Mouse (Mus musculus) hindbrain, postnatal 0 days (tissue): ENCODE results near the gene Prok1. TPM values are rescaled to one million over a fixed set of nuclear protein-coding genes. Genes with fewer than 3 reads are reported as not detected.

Experiments
- ATAC-seq: fragments of 200-750 bp; cut with Nextera tagmentation; 2 replicates; pipeline ENCODE4 v1.8.0; 2017; ENCODE audit warnings: mild to moderate bottlenecking, moderate TSS enrichment, moderate library complexity
- DNase-seq: peaks from one replicate; pipeline ENCODE4 v3.0.0-alpha.2; 2015; ENCODE audit warnings: low spot score
- H3K27ac ChIP-seq: fragments of 300-500 bp; sonication (generic); 2 replicates; pipeline ENCODE4 v1.5.1; 2014; ENCODE audit warnings: mild to moderate bottlenecking
- H3K27me3 ChIP-seq: fragments of 300-500 bp; sonication (generic); 2 replicates; pipeline ENCODE4 v1.6.1; 2014; ENCODE audit warnings: low read length, mixed read lengths; ENCODE audit not compliant: insufficient read depth
- H3K36me3 ChIP-seq: fragments of 300-500 bp; sonication (generic); 2 replicates; pipeline ENCODE4 v1.6.1; 2014; ENCODE audit warnings: low read length, mixed read lengths; ENCODE audit not compliant: insufficient read depth
- H3K4me1 ChIP-seq: fragments of 300-500 bp; sonication (generic); 2 replicates; pipeline ENCODE4 v1.6.1; 2014; ENCODE audit warnings: antibody characterized with exemption, low read length, mixed read lengths; ENCODE audit not compliant: insufficient read depth
- H3K4me2 ChIP-seq: fragments of 300-500 bp; sonication (generic); 2 replicates; pipeline ENCODE4 v1.6.1; 2014; ENCODE audit warnings: low read depth, mild to moderate bottlenecking, low read length, moderate library complexity, mixed read lengths
- H3K4me3 ChIP-seq: fragments of 300-500 bp; sonication (generic); 2 replicates; pipeline ENCODE4 v1.5.1; 2014; ENCODE audit warnings: low read length
- H3K9ac ChIP-seq: fragments of 300-500 bp; sonication (generic); replicated peaks from 2 replicates; pipeline ENCODE4 v1.6.1; 2014; ENCODE audit warnings: mild to moderate bottlenecking, low read length, moderate library complexity, mixed read lengths
- H3K9me3 ChIP-seq: fragments of 300-500 bp; sonication (generic); 2 replicates; pipeline ENCODE4 v1.6.1; 2016; ENCODE audit warnings: low read length, mixed read lengths
- CTCF ChIP-seq: IDR thresholded peaks from 2 replicates; pipeline ENCODE4 v1.5.1; 2016; ENCODE audit warnings: antibody characterized with exemption, control low read depth, low read depth
- WGBS: fragments of 180-500 bp; shearing (Covaris S2); extraction: QIAGEN DNeasy Blood & Tissue Kit; methylation state at CpG from one replicate; pipeline ENCODE4 v1.1.7; 2014; 5-methylcytosine and 5-hydroxymethylcytosine counted together
- polyA plus RNA-seq: library from polyadenylated mRNA; unstranded; fragments of >200 nt; fragmentation: Nextera tagmentation; extraction: Ambion mirVana; gene quantifications from 2 replicates; pipeline ENCODE4 v1.2.1, GENCODE M21; 2015
- total RNA-seq: library from RNA; depleted of rRNA; stranded (reverse); fragments of >200 nt; gene quantifications from 2 replicates; pipeline ENCODE4 v1.2.3, GENCODE M21; 2014

Prok1 gene
- total and polyA plus RNA-seq, 2 experiments from 2014 or later, result 0.19 to 0.26 TPM

DNA sequence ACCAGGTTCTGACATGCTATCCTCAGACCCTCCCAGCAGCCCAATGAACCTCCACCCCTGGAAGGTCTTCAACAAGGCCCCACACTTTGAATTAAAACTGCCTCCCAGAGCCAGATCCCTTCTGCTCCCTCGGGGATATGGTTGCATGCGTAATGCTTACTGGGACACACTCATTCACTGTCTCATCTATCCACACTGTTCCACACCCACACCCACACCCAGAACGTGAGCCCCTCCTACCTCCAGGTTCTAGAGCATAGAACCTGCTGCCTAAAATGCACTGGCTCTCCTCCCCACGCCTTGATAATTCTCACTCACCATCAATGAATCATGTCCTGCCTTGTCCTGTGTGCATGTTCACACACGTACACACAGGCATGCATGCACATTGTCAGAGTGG lies 24.9 kb downstream of the Prok1 start:
- no peaks in the 10 kb centered on the region for H3K9me3 ChIP-seq
- no peaks in the 10 kb centered on the region for H3K27me3 ChIP-seq
- H3K36me3 ChIP-seq, result no peaks in the 10 kb centered on the region
- no peak overlapping the region for H3K4me2 ChIP-seq
- WGBS, result 84% methylated on average over 5 of the region's 5 CpGs
- no peak overlapping the region for H3K9ac ChIP-seq
- no peak overlapping the region for H3K4me3 ChIP-seq
- DNase-seq, result no peak
- ATAC-seq, result no peak
- H3K27ac ChIP-seq, result no peak overlapping the region
- TF ChIP-seq CTCF, result no peak
- no peaks in the 10 kb centered on the region for H3K4me1 ChIP-seq

DNA sequence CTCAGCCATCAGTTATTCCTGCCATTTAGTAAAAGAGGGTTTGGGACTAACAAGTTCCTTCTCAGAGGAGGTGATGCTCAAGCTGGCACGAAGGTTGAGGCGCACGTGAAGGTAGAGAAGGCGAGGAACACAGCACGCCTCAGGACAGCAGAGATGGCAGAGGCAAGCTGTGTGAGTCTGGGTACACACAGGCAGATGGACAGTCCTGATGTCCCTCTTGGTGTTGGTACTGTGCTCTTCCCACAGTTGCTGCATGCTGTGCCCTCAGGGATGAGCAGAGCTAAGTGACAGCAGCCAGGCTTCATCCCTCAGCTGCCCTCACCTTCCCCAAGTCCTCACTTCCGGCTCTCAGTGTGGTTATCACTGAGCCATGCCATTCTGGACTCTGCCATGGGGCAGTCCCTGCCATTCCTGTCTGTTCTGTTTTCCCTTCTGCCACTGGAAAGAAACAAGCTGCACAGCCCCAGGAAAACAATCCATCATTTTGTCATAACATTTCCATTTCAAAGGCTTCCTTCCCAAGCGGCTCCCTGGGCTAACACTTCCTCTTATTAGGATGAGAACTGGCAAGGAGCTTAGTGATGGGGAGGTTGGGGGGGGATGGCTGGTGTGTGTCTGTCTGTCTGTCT lies 31.8 kb downstream of the Prok1 start:
- TF ChIP-seq CTCF, result no peak
- no peaks in the 10 kb centered on the region for H3K9me3 ChIP-seq
- H3K27me3 ChIP-seq, result no peaks in the 10 kb centered on the region
- 44% methylated on average over 7 of the region's 7 CpGs for WGBS
- H3K9ac ChIP-seq, result no peak overlapping the region
- no peak overlapping the region for H3K27ac ChIP-seq
- peak; percentile 37 for DNase-seq
- H3K4me1 ChIP-seq, result no peaks in the 10 kb centered on the region
- no peak overlapping the region for H3K4me3 ChIP-seq
- H3K36me3 ChIP-seq, result no peaks in the 10 kb centered on the region
- no peak overlapping the region for H3K4me2 ChIP-seq
- ATAC-seq, result 0 out of 2 replicates have a peak, but pooled peaks have one; percentile 13

DNA sequence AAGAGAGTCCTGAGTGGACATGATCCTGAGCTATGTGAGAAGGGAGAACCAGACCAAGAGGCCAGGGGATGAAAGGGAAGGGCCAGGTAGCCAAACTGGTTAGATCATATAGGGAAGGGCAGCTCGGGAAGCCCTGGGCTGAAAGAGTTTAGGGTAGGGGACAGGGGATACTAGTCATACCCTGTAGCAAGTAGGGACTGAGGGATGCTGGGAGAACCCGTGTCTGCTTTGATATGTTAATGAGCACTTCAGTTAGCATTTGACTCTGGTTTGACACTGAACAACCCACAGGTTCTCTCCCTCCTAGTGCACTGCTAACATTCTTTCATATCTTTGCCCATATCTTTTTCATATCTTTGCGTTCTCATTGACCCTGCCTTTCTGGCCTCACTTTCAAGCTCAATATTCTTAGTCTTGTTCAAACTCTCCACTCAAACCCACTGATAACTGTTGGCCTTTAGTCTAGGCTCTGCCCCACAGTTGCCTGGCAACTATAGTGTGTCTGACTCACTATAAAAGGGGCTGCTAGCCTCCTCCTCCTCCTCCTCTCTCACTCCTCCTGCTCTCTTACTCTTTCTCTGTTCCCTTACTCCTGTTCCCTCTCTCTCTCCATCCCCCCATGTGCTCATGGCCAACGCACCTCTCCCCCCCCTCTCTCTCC lies 32.9 kb downstream of the Prok1 start:
- Histone ChIP-seq H3K27ac (no peak overlapping the region), H3K9me3 (no peaks in the 10 kb centered on the region), H3K4me1 (no peaks in the 10 kb centered on the region), H3K36me3 (no peaks in the 10 kb centered on the region), H3K4me3 (no peak overlapping the region), H3K27me3 (no peaks in the 10 kb centered on the region), H3K4me2 (no peak overlapping the region), H3K9ac (no peak overlapping the region)
- DNase-seq (no peak), ATAC-seq (no peak)
- no peak for TF ChIP-seq CTCF
- WGBS, result 38% methylated on average over 4 of the region's 4 CpGs

DNA sequence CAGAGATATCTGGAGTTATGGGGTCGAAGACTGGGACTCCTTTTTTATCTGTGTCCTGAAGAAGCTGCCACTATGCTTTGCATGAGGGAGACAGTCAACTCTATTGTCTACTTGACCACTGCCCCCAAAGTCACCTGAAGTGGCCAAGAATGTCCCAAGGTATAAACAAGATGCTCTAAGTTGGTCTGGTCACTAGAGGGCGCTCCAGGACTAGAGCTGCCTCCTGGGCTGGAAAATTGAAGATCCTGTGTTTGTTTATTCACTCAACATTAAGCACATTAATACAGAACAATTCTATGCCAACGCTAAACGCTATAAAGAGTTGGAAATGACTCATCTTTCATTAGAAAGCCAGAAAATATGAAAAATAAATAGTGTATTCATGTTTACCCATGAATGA lies 33.5 kb downstream of the Prok1 start:
- Histone ChIP-seq H3K9me3 (no peaks in the 10 kb centered on the region), H3K9ac (no peak overlapping the region), H3K27ac (no peak overlapping the region), H3K4me2 (no peak overlapping the region), H3K36me3 (no peaks in the 10 kb centered on the region), H3K4me1 (no peaks in the 10 kb centered on the region), H3K27me3 (no peaks in the 10 kb centered on the region), H3K4me3 (no peak overlapping the region)
- DNase-seq (peak; percentile 84), ATAC-seq (no peak)
- TF ChIP-seq CTCF, result peak; percentile 88
- WGBS, result 16% methylated on average over 4 of the region's 4 CpGs

DNA sequence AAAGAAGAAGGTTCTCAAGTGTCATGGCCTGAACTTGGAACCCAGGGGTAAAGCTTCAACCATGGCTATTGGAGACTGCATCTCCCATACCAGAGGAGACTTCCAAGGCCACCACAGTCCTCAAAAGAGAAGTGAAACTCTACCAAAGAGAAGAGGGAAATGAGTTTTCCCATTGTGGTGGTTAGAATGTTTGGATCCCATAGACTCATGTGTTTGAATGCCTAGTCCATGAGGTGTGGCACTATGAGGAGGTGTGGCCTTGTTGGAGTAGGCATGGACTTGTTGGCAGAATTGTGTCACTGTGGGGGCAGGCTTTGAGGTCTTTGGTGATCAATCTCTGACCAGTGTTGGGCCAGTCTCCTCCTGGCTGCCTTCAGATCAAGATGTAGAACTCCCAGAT lies 34.3 kb downstream of the Prok1 start:
- Histone ChIP-seq H3K4me3 (no peak overlapping the region), H3K9me3 (no peaks in the 10 kb centered on the region), H3K4me2 (no peak overlapping the region), H3K27me3 (no peaks in the 10 kb centered on the region), H3K9ac (no peak overlapping the region), H3K36me3 (no peaks in the 10 kb centered on the region), H3K4me1 (no peaks in the 10 kb centered on the region), H3K27ac (no peak overlapping the region)
- ATAC-seq (no peak), DNase-seq (no peak)
- no peak for TF ChIP-seq CTCF

DNA sequence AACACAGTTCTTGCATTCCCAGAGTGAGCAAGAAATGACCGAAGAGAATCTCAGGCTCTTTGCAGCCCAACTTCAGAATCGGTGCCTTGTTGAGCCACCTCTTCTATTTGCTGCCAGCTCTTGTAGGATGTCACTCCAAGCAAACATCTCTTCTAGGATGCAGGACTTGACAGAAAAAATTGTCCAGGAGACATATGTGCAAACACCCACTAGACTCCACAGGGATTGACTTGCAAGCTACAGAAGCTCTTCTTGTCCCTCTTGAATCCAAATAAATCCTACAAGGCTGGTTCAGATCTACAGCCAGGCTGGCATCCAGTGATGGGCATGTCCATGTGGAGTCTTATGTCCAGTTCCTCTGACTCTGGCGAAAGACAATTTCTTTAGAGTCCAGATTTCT lies 35.1 kb downstream of the Prok1 start:
- WGBS, result 92% methylated on average over 3 of the region's 3 CpGs
- ATAC-seq, result no peak
- TF ChIP-seq CTCF, result no peak

More for the DNA sequence above, 35.1 kb downstream of the Prok1 start:
- no peak overlapping the region for H3K4me3 ChIP-seq
- H3K4me1 ChIP-seq, result no peaks in the 10 kb centered on the region
- no peaks in the 10 kb centered on the region for H3K9me3 ChIP-seq
- no peaks in the 10 kb centered on the region for H3K36me3 ChIP-seq
- no peak overlapping the region for H3K9ac ChIP-seq
- H3K27ac ChIP-seq, result no peak overlapping the region
- DNase-seq, result no peak
- H3K4me2 ChIP-seq, result no peak overlapping the region
- H3K27me3 ChIP-seq, result no peaks in the 10 kb centered on the region
